Mouse (Mus musculus): Measurements from ENCODE around the gene Stpg2. TPM values are rescaled to one million over a fixed set of nuclear protein-coding genes. Genes with fewer than 3 reads are reported as not detected.

Stpg2 gene
- polyA plus RNA-seq, 1 experiment from 2014 or later = not detected

GRCm38 (mm10) chr3:139191541-139191940 is 14.0 kb upstream of the Stpg2 start:
- no peak for TF ChIP-seq CTCF (IDR thresholded peaks at IDR 0.05; ENCODE audit: low read depth)
- Histone ChIP-seq H3K27ac (ENCODE audit: low read depth, low read length) (no peak overlapping the region), H3K27me3 (replicated peaks; ENCODE audit: control insufficient read depth, insufficient read depth, low read length) (no peaks in the 10 kb centered on the region), H3K4me3 (ENCODE audit: low read depth, low read length) (no peak overlapping the region), H3K9me3 (ENCODE audit: control insufficient read depth) (no peaks in the 10 kb centered on the region), H3K4me1 (replicated peaks; ENCODE audit: control insufficient read depth, insufficient read depth, low read length) (no peaks in the 10 kb centered on the region), H3K9ac (ENCODE audit: low read depth, low read length) (no peak overlapping the region), H3K4me2 (replicated peaks; ENCODE audit: low read depth) (no peak overlapping the region), H3K36me3 (ENCODE audit: control insufficient read depth, insufficient read depth) (no peaks in the 10 kb centered on the region)
- 76% methylated on average over 1 of the region's 1 CpGs for WGBS
- no peak for ATAC-seq

- no peak for ATAC-seq
- Histone ChIP-seq H3K27ac (ENCODE audit: low read depth, low read length) (no peak overlapping the region), H3K4me1 (replicated peaks; ENCODE audit: control insufficient read depth, insufficient read depth, low read length) (no peaks in the 10 kb centered on the region), H3K9ac (ENCODE audit: low read depth, low read length) (no peak overlapping the region), H3K4me3 (ENCODE audit: low read depth, low read length) (no peak overlapping the region), H3K9me3 (ENCODE audit: control insufficient read depth) (no peaks in the 10 kb centered on the region), H3K27me3 (replicated peaks; ENCODE audit: control insufficient read depth, insufficient read depth, low read length) (no peaks in the 10 kb centered on the region), H3K4me2 (replicated peaks; ENCODE audit: low read depth) (no peak overlapping the region), H3K36me3 (ENCODE audit: control insufficient read depth, insufficient read depth) (no peaks in the 10 kb centered on the region)
- no peak for TF ChIP-seq CTCF (IDR thresholded peaks at IDR 0.05; ENCODE audit: low read depth)
Measured at GRCm38 (mm10) chr3:139193917-139194316, 11.6 kb upstream of the Stpg2 start.

GRCm38 (mm10) chr3:139198412-139198811 is 7.1 kb upstream of the Stpg2 start:
- no peak for ATAC-seq
- no peak for TF ChIP-seq CTCF (IDR thresholded peaks at IDR 0.05; ENCODE audit: low read depth)
- no peaks in the 10 kb centered on the region for H3K9me3 ChIP-seq (ENCODE audit: control insufficient read depth)
- H3K4me1 ChIP-seq (replicated peaks; ENCODE audit: control insufficient read depth, insufficient read depth, low read length) = no peaks in the 10 kb centered on the region
- no peak overlapping the region for H3K4me2 ChIP-seq (replicated peaks; ENCODE audit: low read depth)
- 50% methylated on average over 3 of the region's 3 CpGs for WGBS
- peaks cover 5% of the 10 kb centered on the region for H3K27me3 ChIP-seq (replicated peaks; ENCODE audit: control insufficient read depth, insufficient read depth, low read length)
- H3K9ac ChIP-seq (ENCODE audit: low read depth, low read length) = no peak overlapping the region
- H3K36me3 ChIP-seq (ENCODE audit: control insufficient read depth, insufficient read depth) = no peaks in the 10 kb centered on the region
- no peak overlapping the region for H3K27ac ChIP-seq (ENCODE audit: low read depth, low read length)
- H3K4me3 ChIP-seq (ENCODE audit: low read depth, low read length) = no peak overlapping the region

GRCm38 (mm10) chr3:139200324-139200723 is 5.2 kb upstream of the Stpg2 start:
- Histone ChIP-seq H3K27ac (ENCODE audit: low read depth, low read length) (no peak overlapping the region), H3K27me3 (replicated peaks; ENCODE audit: control insufficient read depth, insufficient read depth, low read length) (peaks cover 7% of the 10 kb centered on the region), H3K36me3 (ENCODE audit: control insufficient read depth, insufficient read depth) (no peaks in the 10 kb centered on the region), H3K4me3 (ENCODE audit: low read depth, low read length) (no peak overlapping the region), H3K9me3 (ENCODE audit: control insufficient read depth) (no peaks in the 10 kb centered on the region), H3K9ac (ENCODE audit: low read depth, low read length) (no peak overlapping the region), H3K4me1 (replicated peaks; ENCODE audit: control insufficient read depth, insufficient read depth, low read length) (no peaks in the 10 kb centered on the region), H3K4me2 (replicated peaks; ENCODE audit: low read depth) (no peak overlapping the region)
- WGBS = 74% methylated on average over 3 of the region's 3 CpGs
- no peak for ATAC-seq
- TF ChIP-seq CTCF (IDR thresholded peaks at IDR 0.05; ENCODE audit: low read depth) = no peak

GRCm38 (mm10) chr3:139216945-139217344 is 11.5 kb downstream of the Stpg2 start:
- Histone ChIP-seq H3K9ac (ENCODE audit: low read depth, low read length) (no peak overlapping the region), H3K4me1 (replicated peaks; ENCODE audit: control insufficient read depth, insufficient read depth, low read length) (no peaks in the 10 kb centered on the region), H3K27me3 (replicated peaks; ENCODE audit: control insufficient read depth, insufficient read depth, low read length) (no peaks in the 10 kb centered on the region), H3K27ac (ENCODE audit: low read depth, low read length) (no peak overlapping the region), H3K4me3 (ENCODE audit: low read depth, low read length) (no peak overlapping the region), H3K9me3 (ENCODE audit: control insufficient read depth) (no peaks in the 10 kb centered on the region), H3K4me2 (replicated peaks; ENCODE audit: low read depth) (no peak overlapping the region), H3K36me3 (ENCODE audit: control insufficient read depth, insufficient read depth) (no peaks in the 10 kb centered on the region)
- WGBS = 72% methylated on average over 9 of the region's 9 CpGs
- ATAC-seq = no peak
- no peak for TF ChIP-seq CTCF (IDR thresholded peaks at IDR 0.05; ENCODE audit: low read depth)

GRCm38 (mm10) chr3:139225123-139225522 is 19.6 kb downstream of the Stpg2 start:
- no peaks in the 10 kb centered on the region for H3K9me3 ChIP-seq (ENCODE audit: control insufficient read depth)
- H3K4me3 ChIP-seq (ENCODE audit: low read depth, low read length) = no peak overlapping the region
- no peaks in the 10 kb centered on the region for H3K4me1 ChIP-seq (replicated peaks; ENCODE audit: control insufficient read depth, insufficient read depth, low read length)
- no peak for ATAC-seq
- H3K27ac ChIP-seq (ENCODE audit: low read depth, low read length) = no peak overlapping the region
- TF ChIP-seq CTCF (IDR thresholded peaks at IDR 0.05; ENCODE audit: low read depth) = no peak
- no peak overlapping the region for H3K4me2 ChIP-seq (replicated peaks; ENCODE audit: low read depth)
- H3K9ac ChIP-seq (ENCODE audit: low read depth, low read length) = no peak overlapping the region
- 79% methylated on average over 3 of the region's 3 CpGs for WGBS
- H3K36me3 ChIP-seq (ENCODE audit: control insufficient read depth, insufficient read depth) = no peaks in the 10 kb centered on the region
- no peaks in the 10 kb centered on the region for H3K27me3 ChIP-seq (replicated peaks; ENCODE audit: control insufficient read depth, insufficient read depth, low read length)

- WGBS = 68% methylated on average over 4 of the region's 4 CpGs
- Histone ChIP-seq H3K27ac (ENCODE audit: low read depth, low read length) (no peak overlapping the region), H3K4me2 (replicated peaks; ENCODE audit: low read depth) (no peak overlapping the region), H3K9ac (ENCODE audit: low read depth, low read length) (no peak overlapping the region), H3K36me3 (ENCODE audit: control insufficient read depth, insufficient read depth) (no peaks in the 10 kb centered on the region), H3K4me1 (replicated peaks; ENCODE audit: control insufficient read depth, insufficient read depth, low read length) (no peaks in the 10 kb centered on the region), H3K9me3 (ENCODE audit: control insufficient read depth) (no peaks in the 10 kb centered on the region), H3K4me3 (ENCODE audit: low read depth, low read length) (no peak overlapping the region), H3K27me3 (replicated peaks; ENCODE audit: control insufficient read depth, insufficient read depth, low read length) (no peaks in the 10 kb centered on the region)
- no peak for TF ChIP-seq CTCF (IDR thresholded peaks at IDR 0.05; ENCODE audit: low read depth)
- no peak for ATAC-seq
Measured at GRCm38 (mm10) chr3:139226811-139227210, 21.3 kb downstream of the Stpg2 start.

Data from intestine, postnatal 0 days (tissue).